Mouse (Mus musculus): Measurements from ENCODE around the gene Ece1.

DNA sequence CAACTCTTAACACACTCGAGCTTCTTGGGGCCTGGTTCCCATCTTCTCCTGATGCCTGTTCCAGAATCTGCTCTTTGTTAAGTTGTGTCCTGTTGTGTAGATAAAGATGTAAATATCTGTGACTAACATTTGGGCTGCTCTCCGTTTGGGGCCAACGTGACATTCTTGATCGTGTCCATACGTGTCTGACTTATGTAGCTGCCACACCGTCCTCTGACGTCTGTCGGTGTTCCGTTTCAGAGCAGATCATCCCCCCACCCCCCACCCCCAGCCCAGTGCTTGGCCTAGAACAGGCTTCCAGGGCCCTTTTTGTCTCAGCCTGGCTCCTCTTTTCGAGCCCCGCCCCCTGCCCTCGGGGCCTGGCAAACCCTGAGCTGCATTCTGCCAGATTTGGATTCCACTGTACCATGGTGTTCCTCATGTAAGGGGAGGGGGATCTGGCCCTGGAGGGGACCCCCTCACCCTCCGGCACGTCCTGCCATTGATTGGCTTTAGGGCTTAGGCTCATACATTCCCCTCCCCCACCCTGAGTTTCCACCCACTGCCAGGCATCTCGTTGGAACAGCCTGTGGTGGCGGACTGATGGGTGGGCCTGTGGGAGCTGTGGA, 7.7 kb downstream of the Ece1 start:
- TF ChIP-seq MAFK (IDR thresholded peaks at IDR 0.05; ENCODE audit: insufficient read depth, low read depth, low read length) (no peak), ZC3H11A (IDR thresholded peaks at IDR 0.05; ENCODE audit: borderline replicate concordance, low read depth, low read length) (no peak)
